Mouse (Mus musculus): ENCODE measurements around the gene Mrpl41.
"Not testable (repeated sequence)": the region's sequence is repeated elsewhere in the genome, so short reads cannot be mapped to it uniquely, and the experiment has no call there.

Gene Mrpl41

DNA sequence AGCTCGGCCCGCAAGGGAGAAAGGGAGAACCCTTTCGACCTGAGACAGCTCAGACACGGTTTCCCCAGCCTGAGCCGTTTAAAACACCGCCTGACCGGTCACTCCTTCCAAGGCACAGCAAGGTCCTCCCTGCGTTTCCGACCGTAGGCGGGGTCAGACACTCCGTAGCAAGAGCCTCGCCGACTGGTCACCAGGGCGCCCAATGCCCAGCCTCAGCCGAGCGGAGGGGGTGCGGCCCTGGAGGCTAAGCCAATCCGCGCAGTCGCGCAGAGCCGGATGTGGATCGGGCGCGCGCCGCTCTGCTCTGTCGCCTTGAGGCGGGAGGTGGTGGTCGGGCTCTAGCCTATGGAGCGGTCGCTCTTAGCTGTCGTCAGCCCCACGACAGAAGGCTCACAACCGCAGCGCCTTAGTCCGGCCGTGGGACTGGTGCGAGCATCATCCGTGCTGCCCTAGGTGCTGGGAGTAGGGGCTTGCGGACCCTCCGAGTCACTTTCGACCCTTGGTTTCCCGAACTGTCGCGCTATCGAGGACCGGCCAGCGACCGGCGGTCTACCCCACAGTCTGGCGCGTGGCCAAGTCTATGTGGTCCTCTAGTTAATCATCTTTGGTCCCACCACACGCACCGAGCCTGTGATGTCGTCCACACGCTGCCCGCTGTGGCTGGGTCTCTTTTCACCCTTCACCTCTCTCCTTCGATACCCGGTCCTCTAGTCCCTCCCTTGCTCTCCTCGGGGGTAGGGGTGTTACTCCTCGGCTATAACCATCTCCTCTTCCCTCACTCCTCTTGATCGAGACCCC lies at the start of gene Mrpl41:
Gene Mrpl41, minus strand, starts transcription at position 193 of the 798 bp plus-strand sequence.
- DNase-seq, result peak; percentile 95

DNA sequence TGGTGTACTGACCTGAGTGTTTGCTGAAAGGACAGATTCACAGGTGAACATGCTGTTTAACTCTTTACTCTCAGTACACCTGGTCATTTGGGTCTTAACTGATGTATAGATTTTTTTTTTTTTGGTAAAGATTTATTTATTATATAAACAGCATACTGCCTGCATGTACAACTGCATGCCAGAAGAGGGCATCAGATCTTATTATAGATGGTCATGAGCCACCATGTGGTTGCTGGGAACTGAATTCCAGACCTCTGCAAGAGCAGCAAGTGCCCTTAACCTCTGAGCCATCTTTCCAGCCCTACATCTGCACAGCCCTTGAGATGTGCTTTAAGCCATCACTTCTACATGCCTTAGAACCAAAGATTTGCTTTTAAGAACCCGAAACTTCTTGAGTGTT lies 47.8 kb upstream of the Mrpl41 start:
- DNase-seq, result no peak

DNA sequence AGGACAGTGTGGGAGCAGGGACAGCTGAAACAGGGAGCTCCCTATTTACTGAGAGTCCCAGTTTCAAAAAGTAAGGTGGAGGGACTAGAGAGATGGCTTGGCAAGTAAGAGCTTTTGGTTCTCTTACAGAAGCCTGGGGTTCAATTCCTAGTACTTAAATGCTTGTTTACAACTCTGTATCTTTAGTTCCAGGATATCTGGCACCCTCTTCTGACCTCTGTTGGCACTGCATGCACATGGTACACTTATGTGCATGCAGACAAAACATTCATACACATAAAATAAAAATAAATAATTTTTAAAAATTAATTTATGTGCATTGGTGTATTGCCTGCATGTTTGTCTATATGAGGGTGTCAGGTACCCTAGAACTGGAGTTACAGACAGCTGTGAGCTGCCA lies 33.4 kb upstream of the Mrpl41 start:
- DNase-seq, result peak; percentile 14

DNA sequence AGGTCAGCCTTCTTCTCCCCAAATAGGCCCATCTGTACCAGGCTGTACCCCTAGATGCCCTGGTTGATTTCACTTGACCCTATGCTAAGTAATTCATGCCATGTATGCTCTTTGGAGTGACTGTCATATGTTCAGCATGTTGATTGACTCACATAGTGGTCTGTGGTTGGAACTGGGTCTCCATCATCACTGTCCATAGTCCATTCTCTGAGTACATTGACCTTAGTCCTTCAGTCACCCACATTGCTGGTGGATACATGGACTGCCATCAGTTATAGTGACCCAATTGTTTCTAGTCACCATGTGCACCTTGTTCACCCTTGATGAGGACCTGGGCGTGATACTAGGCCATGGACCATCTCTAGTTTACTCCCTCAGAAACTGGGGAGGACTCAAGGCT lies 31.9 kb upstream of the Mrpl41 start:
- DNase-seq, result no peak

DNA sequence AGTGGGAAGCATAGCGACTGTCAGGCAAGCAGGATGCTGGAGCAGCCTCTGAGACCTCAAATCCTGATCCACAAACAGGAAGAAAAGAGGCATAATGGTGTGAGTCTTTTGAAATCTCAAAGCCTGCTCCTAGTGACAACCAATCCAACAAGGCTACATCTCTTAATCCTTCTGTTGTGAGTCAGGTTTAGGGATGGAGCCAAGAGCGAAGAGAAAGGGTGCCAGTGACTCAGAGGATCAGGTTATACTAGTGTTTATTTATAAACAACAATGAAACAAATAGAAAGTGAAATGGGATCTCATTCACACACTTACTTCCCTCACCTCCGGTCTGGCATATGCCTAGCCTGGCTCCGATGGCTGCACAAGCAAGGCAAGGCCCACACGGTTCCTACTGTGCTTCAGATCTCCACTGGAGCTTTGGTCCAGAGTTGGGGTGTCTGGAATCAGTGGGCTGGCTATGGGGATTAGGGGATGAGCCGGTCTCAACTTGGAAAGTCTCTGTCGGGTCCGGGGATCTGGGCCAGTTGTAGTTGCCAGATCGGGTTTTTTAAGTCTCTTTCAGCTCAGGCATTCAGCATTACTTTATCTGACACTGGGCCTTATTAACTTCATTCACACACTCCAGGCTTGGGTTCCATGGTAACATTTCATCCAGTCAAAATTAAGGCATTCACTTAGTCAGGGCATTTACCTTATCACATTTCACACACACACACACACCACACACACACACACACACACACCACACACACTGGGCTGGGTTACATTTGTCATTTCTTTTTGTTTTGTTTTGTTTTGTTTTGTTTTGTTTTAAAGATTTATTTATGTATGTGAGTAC lies 29.3 kb upstream of the Mrpl41 start:
- no peak for DNase-seq

DNA sequence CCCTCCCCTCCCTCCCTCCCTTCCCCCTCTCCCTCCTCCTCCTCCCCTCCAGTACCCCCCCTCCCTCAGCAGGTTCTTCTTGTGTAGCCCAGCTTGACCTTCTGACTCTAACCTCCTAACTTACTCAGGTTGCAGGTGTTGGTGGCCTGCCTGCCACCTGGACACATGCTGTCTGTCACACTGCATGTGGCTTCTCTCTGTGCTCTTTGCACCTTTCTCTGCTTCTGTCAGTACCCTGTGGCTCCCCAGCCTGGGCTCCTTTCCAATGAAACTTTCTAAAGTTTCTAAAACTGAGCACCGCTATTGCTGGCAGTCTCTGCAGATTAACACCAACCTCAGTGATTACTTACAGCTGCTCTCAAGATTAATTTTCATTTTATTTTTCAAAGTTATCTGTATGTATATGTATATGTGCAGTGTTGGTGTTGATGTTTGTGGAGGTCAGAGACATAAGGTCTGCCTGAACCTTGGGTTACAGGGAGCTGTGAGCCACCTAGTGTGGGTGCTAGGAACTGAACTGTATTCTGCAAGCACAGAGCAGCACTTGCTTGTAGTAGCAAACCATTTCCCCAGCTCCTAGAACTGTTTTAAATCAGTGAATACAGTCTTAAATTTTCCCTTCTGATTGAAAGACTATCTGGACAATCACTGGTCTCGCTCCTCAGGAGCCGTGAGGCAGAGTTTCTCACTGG lies 25.8 kb upstream of the Mrpl41 start:
- peak; percentile 44 for DNase-seq

DNA sequence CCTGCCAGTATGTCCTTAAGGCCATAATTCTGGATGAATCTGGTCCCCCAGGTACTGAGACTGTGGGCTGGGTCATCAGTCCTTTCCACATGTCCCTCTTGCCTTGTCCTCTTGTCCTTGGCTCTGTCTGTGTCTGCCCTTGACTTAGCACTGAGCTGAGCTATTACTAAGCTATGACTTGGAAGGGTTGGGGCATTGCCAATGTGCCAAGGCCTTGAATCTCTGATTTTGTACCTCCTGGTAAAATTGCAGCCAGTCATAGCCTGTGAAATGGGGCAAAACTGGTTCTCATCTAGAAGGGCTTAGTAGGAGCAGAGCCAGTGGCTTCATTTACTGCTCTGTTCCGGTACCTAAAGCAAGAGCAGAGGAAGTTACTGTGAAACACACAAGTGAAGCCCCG lies 21.6 kb upstream of the Mrpl41 start:
- no peak for DNase-seq

DNA sequence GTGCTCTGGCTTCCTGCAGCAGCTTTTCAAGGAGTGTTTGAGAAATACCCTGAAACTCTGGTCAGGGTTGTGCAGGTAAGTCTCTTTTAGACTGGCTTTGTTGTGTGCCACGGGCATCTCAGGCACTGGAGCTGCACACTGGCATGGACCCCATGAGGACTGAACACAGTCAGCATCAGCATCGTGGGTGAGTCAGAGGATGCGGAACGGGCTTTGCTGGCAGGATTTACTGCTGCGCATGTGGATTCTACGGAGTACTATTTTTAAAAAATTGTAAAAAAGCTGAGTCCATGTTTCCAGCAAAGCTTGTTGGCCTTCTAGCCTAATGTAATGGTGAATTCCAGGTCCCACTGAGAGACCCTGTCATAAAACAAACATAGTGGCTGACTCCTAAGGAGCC lies 20.4 kb upstream of the Mrpl41 start:
- no peak for DNase-seq

DNA sequence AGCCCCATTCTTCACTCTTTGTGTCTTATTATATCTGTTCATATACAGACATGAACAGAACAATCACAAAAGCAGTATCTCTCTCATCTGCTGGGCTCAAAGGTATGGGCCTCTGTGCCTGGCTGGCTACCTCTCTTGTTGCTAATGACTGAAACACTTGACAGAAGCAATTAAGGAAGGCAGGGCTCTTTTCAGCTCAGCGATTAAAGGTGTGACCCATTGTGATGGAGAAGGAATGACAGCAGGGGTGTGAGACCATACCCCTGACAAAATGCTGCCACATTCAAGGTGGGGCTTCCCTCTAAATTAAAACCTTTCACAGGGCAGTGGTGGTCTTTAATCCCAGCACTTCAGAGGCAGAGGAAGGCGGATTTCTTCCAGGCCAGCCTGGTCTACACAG lies 12.9 kb upstream of the Mrpl41 start:
- DNase-seq, result no peak

DNA sequence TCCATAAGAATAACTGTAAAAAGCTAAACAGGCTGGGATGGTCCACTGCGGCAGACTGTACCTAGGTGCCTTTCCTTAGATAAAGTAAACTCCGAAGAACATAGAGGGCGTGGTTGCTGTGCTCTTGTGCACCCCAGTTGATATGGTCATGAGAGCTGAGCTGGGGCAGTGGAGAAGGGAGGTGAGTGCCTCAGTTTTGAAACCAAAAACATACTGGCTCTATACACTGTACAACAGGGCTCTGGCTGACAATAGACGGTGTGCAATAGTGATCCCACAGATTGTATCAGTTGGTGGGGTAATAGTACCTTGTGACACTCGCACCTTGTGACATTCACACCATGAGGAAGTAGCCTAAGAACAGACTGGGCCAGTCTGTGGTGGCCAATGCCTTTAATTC lies 2.1 kb upstream of the Mrpl41 start:
- DNase-seq, result no peak

DNA sequence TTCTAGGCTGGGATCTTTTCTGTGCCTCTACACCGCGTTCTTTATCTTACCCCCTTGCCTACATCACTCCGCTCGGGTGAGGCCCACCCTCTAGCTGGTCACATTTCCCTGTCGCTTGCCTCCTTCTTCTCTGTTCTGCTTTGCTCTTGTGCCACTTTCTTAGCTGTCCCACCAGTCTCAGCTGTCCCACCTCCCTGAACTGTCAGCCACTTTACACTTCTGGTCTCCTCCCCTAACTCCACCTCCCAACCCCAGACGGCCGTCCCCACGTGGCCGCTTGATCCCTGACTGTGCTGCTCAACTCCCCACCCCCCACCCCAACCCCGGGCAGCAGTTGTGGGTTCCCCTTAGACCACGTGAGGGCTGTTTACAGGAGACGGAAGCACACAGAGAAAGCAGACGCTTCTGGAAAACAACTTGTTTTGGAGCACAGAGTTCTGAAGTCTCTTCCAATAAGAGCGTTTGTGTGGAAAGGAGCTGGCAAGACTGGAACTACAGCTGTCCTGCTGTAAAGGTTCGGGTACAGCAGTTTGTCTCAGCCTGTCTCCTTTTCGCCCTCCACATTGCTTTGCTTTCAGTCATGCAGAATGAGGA lies 903 bp upstream of the Mrpl41 start, which contains the start of gene Pnpla7:
Gene Pnpla7, plus strand, starts transcription at position 330 of the 594 bp plus-strand sequence.
- DNase-seq, result peak; percentile 82

DNA sequence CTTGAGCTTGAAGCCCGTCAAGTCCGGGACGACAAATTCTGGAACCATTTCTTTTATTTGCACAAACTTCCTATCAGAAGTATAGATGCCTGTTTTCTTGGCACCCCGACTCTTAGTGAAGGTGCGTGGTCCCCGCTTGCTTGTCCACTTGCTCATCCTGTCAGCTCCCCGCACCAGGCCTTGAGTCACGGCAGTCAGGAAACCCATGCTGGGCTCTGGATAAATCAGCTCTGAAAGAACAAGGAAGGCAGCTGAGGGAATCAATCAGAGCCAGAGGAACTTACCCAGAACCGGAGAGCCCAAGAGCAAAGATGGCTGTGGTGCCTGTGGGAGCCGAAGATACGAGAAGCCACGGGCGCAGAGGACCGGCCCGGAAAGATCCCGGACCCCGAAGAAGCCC lies 446 bp downstream of the Mrpl41 start:
- DNase-seq, result not testable (repeated sequence)

DNA sequence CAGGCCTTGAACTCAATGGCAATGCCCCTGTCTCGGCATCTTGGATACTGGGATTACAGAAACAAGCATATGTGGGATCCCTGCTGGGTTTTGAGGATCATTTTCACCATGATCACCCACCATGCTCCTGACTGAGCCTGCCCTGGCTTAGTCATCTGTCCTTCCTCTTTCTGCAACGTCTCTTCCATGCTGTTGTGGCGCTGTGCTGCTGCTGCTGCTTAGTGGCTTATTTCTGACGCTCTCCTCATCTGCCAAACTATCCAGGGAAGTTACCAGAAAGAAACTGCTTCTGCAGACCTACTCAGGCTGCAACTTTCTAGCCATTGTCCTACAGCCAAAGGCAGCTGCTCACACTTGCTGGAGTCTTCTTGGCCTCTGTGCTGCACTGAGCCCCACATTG lies 4.5 kb downstream of the Mrpl41 start:
- DNase-seq, result no peak

DNA sequence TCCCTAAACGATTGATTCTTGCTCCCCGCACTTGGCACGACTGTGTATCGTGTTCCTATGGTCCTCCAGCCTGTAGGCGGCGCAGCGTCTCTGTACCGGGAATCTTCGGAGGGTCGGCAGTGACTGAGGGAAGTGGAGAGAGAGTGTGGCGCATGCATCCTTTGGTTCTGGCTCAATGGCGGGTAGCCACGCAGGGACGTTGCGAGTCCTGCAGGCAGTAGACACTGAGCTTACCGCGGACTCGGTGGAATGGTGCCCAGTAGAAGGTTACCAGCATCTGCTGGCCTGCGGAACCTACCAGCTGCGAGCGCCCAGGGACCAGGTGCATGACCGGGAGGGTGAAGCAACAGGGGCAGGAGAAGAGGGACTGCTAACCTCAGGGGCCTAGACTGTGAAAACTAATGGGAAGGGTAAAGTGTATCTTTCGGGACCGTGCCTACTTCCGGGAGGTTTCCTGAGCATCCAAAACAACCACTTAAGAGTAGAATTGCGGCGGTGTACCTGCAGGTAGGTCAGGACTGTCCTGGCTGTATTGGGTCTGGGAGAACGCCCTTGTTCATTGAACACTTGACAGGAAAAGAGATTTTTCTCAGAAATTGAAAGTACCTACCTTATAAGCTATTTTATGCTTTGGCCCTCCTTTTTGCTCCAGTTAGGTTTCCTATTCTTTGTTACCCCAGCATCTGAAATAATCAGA lies 12.4 kb downstream of the Mrpl41 start, which contains the start of gene Dph7:
Gene Dph7, plus strand, starts transcription at position 97 of the 697 bp plus-strand sequence.
- peak; percentile 88 for DNase-seq

DNA sequence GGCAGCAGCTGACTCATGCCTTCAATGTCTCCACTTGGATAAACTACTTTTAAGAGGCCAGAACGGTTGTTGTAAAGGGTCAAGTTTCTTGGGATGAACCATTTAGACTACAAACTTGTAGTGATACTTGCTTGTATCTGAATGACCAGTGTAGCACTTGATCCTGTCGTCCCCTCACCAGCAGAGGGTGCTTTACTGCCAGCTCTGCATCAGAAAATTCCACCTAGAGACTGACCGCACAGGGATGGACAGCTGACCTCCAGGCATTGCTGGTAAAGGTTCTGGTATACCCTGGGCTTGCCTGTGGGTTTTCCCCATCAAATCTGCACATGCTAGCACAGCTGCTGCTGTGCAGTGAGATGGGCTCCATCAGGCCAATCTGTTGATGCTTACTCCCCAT lies 14.0 kb downstream of the Mrpl41 start:
- DNase-seq, result no peak

DNA sequence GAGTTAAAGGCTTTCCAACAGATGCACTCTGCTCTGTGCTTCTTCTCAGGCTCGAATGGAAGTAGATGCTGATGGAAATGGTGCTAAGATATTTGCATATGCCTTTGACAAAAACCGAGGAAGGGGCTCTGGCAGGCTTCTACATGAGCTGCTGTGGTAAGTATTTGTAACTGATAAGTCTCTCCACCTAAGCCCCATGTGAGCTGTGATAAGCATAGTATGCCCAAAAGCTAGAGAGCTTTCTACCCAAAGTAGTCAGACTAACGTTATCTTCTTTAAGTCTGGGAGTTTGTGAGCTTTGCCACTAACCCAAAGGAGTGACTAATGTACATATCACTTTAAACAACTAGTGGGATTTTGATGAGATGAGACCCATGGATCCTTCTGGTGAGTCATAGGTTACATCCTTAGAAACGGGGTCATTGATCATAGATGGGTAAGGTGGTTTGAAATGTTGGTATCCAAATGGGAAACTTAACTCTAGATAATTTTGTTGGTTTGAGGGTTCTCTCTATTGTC lies 22.3 kb downstream of the Mrpl41 start:
- no peak for DNase-seq

DNA sequence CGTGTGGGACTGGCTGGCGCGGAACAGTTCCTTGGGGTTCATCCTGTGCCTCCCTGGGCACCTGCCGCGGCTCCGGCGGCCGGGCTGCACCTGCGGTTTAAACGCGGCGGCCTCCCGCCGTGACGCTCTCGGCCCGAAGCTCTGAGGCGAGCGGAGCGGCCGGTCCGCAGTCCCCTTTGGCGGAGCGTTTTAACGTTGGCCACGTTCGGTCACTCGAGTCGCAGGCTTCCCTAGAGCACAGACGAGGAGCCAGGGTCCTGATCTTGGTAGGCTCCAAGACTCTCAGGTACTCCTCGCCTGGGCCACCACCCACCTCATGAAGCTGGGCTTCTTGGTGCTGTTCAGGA lies 24.7 kb downstream of the Mrpl41 start:
- no peak for DNase-seq

DNA sequence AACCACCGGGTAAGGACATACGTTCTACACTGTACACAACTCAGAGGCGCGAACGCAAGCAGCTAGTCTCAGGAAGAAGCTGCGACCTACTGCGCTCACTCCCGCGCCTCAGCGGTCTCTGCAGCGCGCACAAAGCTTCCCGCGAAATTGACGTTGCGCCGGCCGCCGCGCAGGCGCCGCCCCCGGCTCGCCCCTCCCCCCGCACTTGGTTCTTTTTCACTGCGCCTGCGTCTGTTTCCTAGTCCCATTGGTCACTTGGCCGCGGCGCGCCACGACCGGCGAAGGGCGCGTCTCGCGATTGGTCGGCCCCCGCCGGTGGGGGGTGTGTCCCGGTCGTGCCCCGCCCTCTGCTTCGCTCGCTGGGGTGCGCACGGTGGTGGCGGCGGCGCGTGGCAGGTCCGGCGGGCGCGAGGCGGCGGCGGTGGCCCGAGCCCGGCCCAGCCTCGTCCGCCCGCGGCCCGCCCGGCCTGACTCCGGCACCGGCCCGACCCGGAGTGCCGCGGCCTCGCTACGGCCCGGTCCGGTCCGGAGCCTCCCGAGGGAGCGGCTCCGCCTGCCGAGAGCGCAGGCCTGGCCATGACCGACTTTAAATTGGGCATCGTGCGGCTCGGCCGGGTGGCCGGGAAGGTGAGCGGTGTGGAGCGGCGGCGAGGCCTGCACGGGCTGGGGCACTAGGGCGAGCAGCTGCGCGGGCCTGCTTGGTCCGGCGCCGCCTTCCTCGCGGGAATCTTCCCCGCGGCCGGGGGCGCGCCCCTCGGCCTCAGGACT lies 25.3 kb downstream of the Mrpl41 start, which contains the start of gene Zmynd19:
Gene Zmynd19, plus strand, starts transcription at position 372 of the 768 bp plus-strand sequence.
- DNase-seq, result peak; percentile 98

DNA sequence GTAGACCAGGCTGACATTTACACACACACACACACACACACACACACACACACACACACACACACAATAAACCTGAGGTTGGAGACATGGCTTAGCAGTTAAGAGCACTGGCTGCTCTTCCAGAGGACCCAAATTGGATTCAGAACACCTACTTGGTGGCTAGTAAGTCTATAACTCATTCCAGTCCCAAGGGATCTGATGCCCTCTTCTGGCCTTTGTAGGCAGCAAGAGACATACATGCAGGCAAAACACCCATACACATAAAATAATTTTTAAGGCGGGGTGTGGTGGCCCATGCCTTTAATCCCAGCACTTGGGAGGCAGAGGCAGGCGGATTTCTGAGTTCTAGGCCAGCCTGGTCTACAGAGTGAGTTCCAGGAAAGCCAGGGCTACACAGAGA lies 30.6 kb downstream of the Mrpl41 start:
- peak; percentile 29 for DNase-seq

DNA sequence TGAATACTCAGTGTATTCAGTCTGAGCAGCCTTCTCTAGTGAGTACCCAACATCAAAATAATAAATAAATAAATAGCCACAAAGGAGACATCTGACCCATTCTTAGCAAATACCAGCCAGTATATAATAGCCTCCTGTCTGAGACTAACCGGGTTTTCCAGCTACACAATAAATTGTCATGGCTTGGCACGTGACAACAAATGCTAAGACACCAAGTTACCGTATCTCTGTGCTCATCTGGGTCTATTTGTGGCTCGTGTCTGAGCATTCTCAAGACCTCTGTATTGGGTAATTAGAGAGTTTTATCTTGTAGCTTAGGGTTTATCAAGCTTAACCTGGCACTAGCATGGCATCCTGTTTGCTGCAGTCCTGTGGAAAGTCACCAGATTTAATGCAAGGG lies 32.8 kb downstream of the Mrpl41 start:
- no peak for DNase-seq

Measured in thymus, postnatal 25 days (tissue).